Mouse (Mus musculus): ENCODE measurements around the gene Prss38. TPM values are rescaled to one million over a fixed set of nuclear protein-coding genes. Genes with fewer than 3 reads are reported as not detected.

Prss38 gene
- polyA plus RNA-seq, 1 experiment from 2014 or later: not detected

DNA sequence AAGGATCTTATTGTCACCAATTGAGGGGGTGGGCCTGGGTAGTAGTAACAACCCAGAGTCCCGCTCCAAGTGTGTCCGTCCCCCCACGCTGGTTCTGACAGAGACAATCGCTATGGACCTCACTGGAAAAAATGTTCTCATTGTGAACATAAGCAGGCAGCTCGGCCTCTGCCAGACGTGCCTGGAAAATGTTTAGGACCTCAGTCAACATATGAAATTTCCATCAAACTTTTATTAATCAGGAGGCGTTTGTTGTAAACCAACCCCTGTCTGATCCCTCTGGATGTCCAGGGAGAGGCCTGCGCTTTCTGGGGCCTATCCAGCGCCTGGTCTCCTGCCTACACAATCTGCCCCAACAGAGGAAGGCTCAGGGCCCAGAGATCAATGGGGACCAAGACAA, 11.4 kb downstream of the Prss38 start:
- Histone ChIP-seq H3K27ac (no peak overlapping the region), H3K36me3 (replicated peaks; ENCODE audit: control insufficient read depth, insufficient read depth) (no peaks in the 10 kb centered on the region), H3K27me3 (ENCODE audit: control insufficient read depth, insufficient read depth, low read length) (no peaks in the 10 kb centered on the region), H3K9ac (no peak overlapping the region), H3K4me1 (replicated peaks; ENCODE audit: control insufficient read depth, insufficient read depth, low read length) (0 out of 2 replicates have a peak, but pooled peaks cover 8% of the 10 kb centered on the region), H3K4me3 (replicated peaks; ENCODE audit: low read length) (no peak overlapping the region), H3K4me2 (replicated peaks) (no peak overlapping the region), H3K9me3 (ENCODE audit: control insufficient read depth, low read length) (no peaks in the 10 kb centered on the region)
- 87% methylated on average over 9 of the region's 9 CpGs for WGBS
- DNase-seq (ENCODE audit: low spot score): no peak
- ATAC-seq (ENCODE audit: low FRiP score): no peak

DNA sequence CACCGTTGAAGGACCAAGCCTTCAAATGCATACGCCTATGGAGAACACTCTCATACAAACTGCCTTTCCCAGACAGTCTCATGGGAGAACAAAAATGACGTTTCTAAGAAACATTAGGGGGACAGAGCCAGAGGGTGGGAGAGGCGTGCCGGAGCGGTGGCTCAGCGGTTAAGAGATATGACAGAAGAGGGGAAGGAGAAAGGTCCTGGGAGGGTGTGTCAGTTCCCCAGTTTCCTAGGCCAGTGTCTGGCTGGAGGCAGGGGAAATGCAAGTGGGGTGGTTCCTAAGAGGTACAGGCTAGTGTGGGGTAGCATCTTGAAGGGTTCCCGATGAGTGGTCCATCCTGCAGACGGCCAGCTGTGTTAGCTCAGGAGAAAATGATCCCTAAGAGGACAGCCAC, 14.2 kb downstream of the Prss38 start:
- H3K27ac ChIP-seq: no peak overlapping the region
- DNase-seq (ENCODE audit: low spot score): no peak
- no peaks in the 10 kb centered on the region for H3K36me3 ChIP-seq (replicated peaks; ENCODE audit: control insufficient read depth, insufficient read depth)
- WGBS: 84% methylated on average over 9 of the region's 9 CpGs
- H3K4me3 ChIP-seq (replicated peaks; ENCODE audit: low read length): no peak overlapping the region
- H3K4me1 ChIP-seq (replicated peaks; ENCODE audit: control insufficient read depth, insufficient read depth, low read length): 0 out of 2 replicates have a peak, but pooled peaks cover 7% of the 10 kb centered on the region
- H3K9ac ChIP-seq: no peak overlapping the region
- no peak overlapping the region for H3K4me2 ChIP-seq (replicated peaks)
- H3K9me3 ChIP-seq (ENCODE audit: control insufficient read depth, low read length): no peaks in the 10 kb centered on the region
- no peak for ATAC-seq (ENCODE audit: low FRiP score)
- no peaks in the 10 kb centered on the region for H3K27me3 ChIP-seq (ENCODE audit: control insufficient read depth, insufficient read depth, low read length)

DNA sequence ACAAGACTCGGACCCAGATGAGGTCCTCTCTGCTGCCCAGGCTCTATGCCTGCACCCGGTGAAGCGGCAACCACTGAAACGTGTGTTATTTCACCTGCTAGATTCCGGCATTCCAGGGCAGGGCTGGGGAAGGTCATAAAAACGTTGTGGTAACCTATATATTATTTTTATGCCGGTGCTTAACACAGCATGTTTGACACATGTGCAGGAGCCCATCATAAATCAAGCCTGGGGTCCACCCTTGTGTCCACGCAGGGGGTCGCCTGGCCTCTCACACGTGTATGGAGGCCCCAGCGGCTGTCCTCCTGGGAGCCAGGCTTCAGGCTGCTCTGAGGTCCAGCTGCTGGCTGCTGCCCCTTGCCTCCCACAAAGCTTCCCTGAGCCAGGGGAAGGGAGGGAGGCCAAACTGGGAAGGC, 18.6 kb downstream of the Prss38 start:
- no peaks in the 10 kb centered on the region for H3K27me3 ChIP-seq (ENCODE audit: control insufficient read depth, insufficient read depth, low read length)
- no peak overlapping the region for H3K4me3 ChIP-seq (replicated peaks; ENCODE audit: low read length)
- ATAC-seq (ENCODE audit: low FRiP score) (no peak), DNase-seq (ENCODE audit: low spot score) (no peak)
- no peak overlapping the region for H3K27ac ChIP-seq
- no peak overlapping the region for H3K9ac ChIP-seq
- no peak overlapping the region for H3K4me2 ChIP-seq (replicated peaks)
- H3K36me3 ChIP-seq (replicated peaks; ENCODE audit: control insufficient read depth, insufficient read depth): no peaks in the 10 kb centered on the region
- H3K4me1 ChIP-seq (replicated peaks; ENCODE audit: control insufficient read depth, insufficient read depth, low read length): no peaks in the 10 kb centered on the region
- WGBS: 65% methylated on average over 11 of the region's 11 CpGs
- no peaks in the 10 kb centered on the region for H3K9me3 ChIP-seq (ENCODE audit: control insufficient read depth, low read length)

DNA sequence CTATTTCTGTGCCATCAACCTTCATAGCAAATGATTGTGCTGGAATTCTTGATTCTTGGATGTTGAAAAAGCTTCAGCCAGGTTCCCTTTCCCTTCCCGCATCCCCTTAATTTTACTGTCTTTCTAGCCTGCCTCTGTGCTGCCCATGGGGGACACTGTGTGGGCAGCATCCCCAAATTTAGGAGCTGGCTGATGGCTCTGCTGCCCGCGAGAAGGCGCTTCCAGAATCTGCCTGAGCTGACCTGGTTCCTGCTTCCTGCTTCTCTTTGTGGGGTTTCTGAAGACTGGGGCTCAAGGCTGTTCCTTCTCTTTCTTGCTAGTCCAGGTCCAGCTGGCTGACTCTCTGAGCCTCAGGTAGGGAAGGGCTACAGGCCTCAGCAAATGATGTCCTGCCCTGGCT, 20.7 kb downstream of the Prss38 start:
- Histone ChIP-seq H3K4me2 (replicated peaks) (no peak overlapping the region), H3K27ac (no peak overlapping the region), H3K9ac (no peak overlapping the region), H3K36me3 (replicated peaks; ENCODE audit: control insufficient read depth, insufficient read depth) (no peaks in the 10 kb centered on the region), H3K9me3 (ENCODE audit: control insufficient read depth, low read length) (no peaks in the 10 kb centered on the region), H3K4me1 (replicated peaks; ENCODE audit: control insufficient read depth, insufficient read depth, low read length) (no peaks in the 10 kb centered on the region), H3K27me3 (ENCODE audit: control insufficient read depth, insufficient read depth, low read length) (no peaks in the 10 kb centered on the region), H3K4me3 (replicated peaks; ENCODE audit: low read length) (no peak overlapping the region)
- no peak for DNase-seq (ENCODE audit: low spot score)
- 92% methylated on average over 4 of the region's 4 CpGs for WGBS
- ATAC-seq (ENCODE audit: low FRiP score): no peak

DNA sequence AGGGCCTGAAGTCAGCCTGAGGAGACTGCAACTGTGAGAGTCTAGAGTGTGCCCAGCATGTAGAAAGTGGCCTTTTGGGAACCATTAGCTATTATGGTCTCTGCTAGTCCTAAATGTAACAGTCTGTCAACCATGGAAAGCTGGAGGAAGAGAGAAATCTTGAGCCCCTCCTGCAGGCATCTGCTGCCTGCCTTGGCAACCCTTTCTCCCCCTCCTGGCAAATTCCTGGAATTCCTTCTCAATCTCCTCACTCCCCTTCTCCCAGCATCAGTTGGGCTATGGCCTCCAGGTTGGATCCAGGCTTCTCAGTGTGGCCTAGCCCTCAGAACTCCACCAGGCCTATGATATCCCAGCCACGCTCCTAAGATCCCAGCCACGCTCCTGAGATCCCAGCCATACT, 25.1 kb downstream of the Prss38 start:
- Histone ChIP-seq H3K4me1 (replicated peaks; ENCODE audit: control insufficient read depth, insufficient read depth, low read length) (no peaks in the 10 kb centered on the region), H3K27ac (no peak overlapping the region), H3K27me3 (ENCODE audit: control insufficient read depth, insufficient read depth, low read length) (no peaks in the 10 kb centered on the region), H3K4me2 (replicated peaks) (no peak overlapping the region), H3K36me3 (replicated peaks; ENCODE audit: control insufficient read depth, insufficient read depth) (no peaks in the 10 kb centered on the region), H3K9me3 (ENCODE audit: control insufficient read depth, low read length) (no peaks in the 10 kb centered on the region), H3K4me3 (replicated peaks; ENCODE audit: low read length) (no peak overlapping the region), H3K9ac (no peak overlapping the region)
- DNase-seq (ENCODE audit: low spot score) (no peak), ATAC-seq (ENCODE audit: low FRiP score) (no peak)
- WGBS: 85% methylated on average over 2 of the region's 2 CpGs

DNA sequence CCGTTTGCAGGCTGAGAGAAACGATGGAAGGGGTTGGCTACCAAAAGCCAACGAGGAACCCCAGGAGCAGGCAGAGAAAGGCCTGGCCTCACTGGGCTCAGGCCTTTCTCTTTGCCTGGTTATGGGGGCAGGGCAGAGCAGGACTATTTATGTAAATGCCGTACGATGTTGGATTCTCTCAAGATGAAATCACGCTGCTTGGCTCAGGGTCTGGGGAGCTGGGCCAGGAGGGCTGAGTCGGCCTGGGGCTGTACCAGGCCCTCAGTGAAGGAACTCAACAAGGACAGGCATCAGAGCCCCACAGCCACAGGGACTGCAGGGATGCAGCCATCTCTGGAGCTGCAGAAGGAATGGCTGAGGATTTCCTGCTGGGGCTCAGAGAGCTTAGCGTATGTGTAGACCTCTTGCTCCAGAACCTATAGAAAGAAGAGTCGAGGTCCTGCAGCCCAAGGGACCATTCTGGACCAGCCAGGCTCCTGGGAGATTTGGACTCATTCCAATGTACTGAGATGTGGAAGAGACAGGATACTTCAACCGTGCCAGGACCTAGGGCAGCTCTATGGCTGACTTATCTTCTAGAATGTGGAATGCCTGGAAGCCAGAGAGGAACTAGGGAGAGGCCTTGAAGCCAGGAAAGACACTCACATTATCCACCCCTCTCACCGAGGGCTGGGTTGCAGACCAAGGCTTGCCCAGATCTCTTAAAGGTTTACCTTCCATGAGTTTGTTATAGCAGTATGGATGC, 29.1 kb downstream of the Prss38 start:
- Histone ChIP-seq H3K27me3 (ENCODE audit: control insufficient read depth, insufficient read depth, low read length) (no peaks in the 10 kb centered on the region), H3K4me2 (replicated peaks) (no peak overlapping the region), H3K36me3 (replicated peaks; ENCODE audit: control insufficient read depth, insufficient read depth) (no peaks in the 10 kb centered on the region), H3K27ac (no peak overlapping the region), H3K4me1 (replicated peaks; ENCODE audit: control insufficient read depth, insufficient read depth, low read length) (no peaks in the 10 kb centered on the region), H3K9ac (no peak overlapping the region), H3K9me3 (ENCODE audit: control insufficient read depth, low read length) (no peaks in the 10 kb centered on the region), H3K4me3 (replicated peaks; ENCODE audit: low read length) (no peak overlapping the region)
- no peak for ATAC-seq (ENCODE audit: low FRiP score)
- no peak for DNase-seq (ENCODE audit: low spot score)
- WGBS: 78% methylated on average over 11 of the region's 11 CpGs

DNA sequence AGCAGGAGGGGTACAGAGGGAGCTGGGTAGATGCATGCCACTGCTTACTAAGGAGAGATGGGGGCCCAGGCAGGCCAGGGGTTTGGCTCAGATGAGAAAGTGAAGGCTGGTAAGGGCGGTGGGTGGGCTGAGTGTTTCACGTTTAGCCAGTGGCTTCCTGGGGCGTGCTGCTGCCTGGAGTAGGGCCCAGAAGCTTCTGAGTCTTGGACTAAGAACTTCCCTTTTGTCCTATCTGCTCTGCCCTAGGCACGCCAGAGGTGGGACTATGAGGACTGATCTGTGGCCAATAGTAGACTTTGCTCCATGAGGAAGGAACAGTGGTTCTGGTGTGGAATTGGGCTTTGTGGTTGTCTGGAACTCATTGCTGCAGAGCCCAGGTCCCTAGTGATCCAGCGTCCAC, 32.5 kb downstream of the Prss38 start:
- Histone ChIP-seq H3K4me2 (replicated peaks) (no peak overlapping the region), H3K4me3 (replicated peaks; ENCODE audit: low read length) (no peak overlapping the region), H3K27me3 (ENCODE audit: control insufficient read depth, insufficient read depth, low read length) (no peaks in the 10 kb centered on the region), H3K36me3 (replicated peaks; ENCODE audit: control insufficient read depth, insufficient read depth) (no peaks in the 10 kb centered on the region), H3K9me3 (ENCODE audit: control insufficient read depth, low read length) (no peaks in the 10 kb centered on the region), H3K4me1 (replicated peaks; ENCODE audit: control insufficient read depth, insufficient read depth, low read length) (0 out of 2 replicates have a peak, but pooled peaks cover 3% of the 10 kb centered on the region), H3K9ac (no peak overlapping the region), H3K27ac (no peak overlapping the region)
- DNase-seq (ENCODE audit: low spot score) (no peak), ATAC-seq (ENCODE audit: low FRiP score) (no peak)
- WGBS: 84% methylated on average over 5 of the region's 5 CpGs

DNA sequence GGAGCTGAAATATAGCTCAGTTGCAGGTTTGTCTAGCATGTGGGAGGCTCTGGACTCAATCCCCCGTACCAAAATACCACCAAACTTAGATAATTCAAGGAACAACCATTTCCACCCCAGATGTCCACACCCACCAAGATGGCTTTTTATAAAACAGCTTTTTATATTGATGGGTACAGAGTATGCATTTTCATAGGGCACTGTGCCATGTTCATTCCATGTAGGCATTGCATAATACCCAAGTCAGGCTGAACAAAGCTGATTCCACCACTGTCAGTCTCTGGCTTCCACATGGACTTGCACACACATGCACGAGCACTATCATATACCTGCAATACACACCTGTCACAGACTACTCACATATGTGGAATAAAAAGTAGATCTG, 36.7 kb downstream of the Prss38 start:
- Histone ChIP-seq H3K4me3 (replicated peaks; ENCODE audit: low read length) (no peak overlapping the region), H3K36me3 (replicated peaks; ENCODE audit: control insufficient read depth, insufficient read depth) (no peaks in the 10 kb centered on the region), H3K9me3 (ENCODE audit: control insufficient read depth, low read length) (no peaks in the 10 kb centered on the region), H3K4me2 (replicated peaks) (no peak overlapping the region), H3K27me3 (ENCODE audit: control insufficient read depth, insufficient read depth, low read length) (no peaks in the 10 kb centered on the region), H3K9ac (no peak overlapping the region), H3K27ac (no peak overlapping the region), H3K4me1 (replicated peaks; ENCODE audit: control insufficient read depth, insufficient read depth, low read length) (0 out of 2 replicates have a peak, but pooled peaks cover 3% of the 10 kb centered on the region)
- WGBS: 93% methylated on average over 2 of the region's 2 CpGs
- DNase-seq (ENCODE audit: low spot score) (no peak), ATAC-seq (ENCODE audit: low FRiP score) (no peak)

DNA sequence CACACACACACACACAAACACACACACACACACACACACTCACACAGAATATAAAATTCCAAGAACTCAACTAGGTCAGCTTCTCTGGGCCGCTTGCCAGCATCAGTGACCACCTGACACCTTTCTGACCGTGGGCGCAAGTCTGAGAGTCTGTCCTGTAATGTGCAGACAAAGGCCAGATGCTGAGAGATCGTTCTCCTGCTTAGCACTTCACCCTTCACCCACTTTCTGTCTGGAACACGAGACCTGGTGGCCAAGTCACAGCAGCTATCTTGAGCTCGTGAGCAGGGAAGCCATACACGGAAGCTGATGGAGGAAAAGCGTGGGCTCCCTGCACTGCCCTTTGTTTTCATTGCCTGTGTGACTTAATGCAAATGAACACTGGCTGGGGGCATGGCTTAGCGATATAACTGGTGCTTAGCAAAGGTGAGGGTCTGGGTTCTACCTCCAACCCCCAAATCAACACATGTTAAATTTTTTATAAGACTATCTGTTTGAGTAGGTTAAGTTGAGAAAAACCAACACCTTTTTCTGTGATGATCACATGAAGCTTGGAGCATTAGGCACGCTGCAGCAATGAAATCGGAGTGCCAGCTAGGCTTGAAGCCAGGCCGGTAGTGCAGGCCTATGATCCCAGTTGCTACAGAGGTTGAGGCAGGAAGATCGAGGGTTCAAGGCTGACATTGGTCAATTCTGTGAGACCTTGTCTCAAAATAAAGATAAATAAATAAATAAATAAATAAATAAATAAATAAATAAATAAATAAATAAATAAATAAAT, 37.3 kb downstream of the Prss38 start:
- Histone ChIP-seq H3K4me3 (replicated peaks; ENCODE audit: low read length) (no peak overlapping the region), H3K4me2 (replicated peaks) (no peak overlapping the region), H3K36me3 (replicated peaks; ENCODE audit: control insufficient read depth, insufficient read depth) (no peaks in the 10 kb centered on the region), H3K9me3 (ENCODE audit: control insufficient read depth, low read length) (no peaks in the 10 kb centered on the region), H3K27ac (no peak overlapping the region), H3K9ac (no peak overlapping the region), H3K27me3 (ENCODE audit: control insufficient read depth, insufficient read depth, low read length) (no peaks in the 10 kb centered on the region), H3K4me1 (replicated peaks; ENCODE audit: control insufficient read depth, insufficient read depth, low read length) (0 out of 2 replicates have a peak, but pooled peaks cover 3% of the 10 kb centered on the region)
- no peak for DNase-seq (ENCODE audit: low spot score)
- ATAC-seq (ENCODE audit: low FRiP score): no peak
- 71% methylated on average over 13 of the region's 13 CpGs for whole genome bisulfite sequencing
